Mouse (Mus musculus): ENCODE measurements around the gene 0610040J01Rik.

Gene 0610040J01Rik

DNA sequence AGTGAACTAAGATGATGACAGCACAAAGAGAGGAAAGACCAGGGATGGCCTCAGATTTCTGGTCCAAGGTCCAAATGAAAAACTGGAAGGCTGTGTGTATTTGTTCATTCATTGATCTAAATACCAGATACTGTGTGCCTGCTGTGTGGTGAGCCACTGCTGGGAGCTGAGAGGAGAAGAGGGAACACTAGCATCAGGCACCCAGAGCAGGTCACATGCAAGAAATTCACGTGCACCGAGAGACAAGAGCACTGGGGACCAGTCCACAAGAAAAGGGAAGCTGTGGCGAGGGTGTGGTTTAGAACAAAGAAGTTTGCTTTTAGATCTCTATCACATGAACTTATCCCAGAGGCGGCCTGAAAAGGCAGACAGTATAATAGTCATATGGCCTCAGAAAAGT is 126.4 kb downstream of the 0610040J01Rik start:
- in situ Hi-C loops (cut with MboI; ENCODE audit: unreplicated experiment in 2 of 2), result no loop called here

DNA sequence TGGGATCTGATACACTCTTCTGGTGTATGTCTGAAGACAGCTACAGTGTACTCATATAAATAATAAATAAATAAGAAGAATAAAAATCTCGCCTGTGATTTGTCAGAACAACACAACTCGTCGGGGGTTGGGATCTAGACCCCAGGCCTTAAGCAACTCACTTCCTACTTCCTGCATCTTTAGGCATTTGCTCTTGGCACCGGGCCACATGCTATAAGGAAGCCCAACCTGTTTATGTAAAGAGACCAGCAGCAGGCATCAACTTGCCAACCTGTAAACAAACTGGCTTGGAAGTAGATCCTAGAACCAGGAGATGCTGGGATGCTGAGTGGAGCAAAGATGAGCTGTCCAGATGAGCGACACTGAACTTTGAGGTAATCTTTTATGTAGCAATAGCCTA is 129.7 kb downstream of the 0610040J01Rik start:
- in situ Hi-C loops (cut with MboI; ENCODE audit: unreplicated experiment in 2 of 2), result no loop called here

- in situ Hi-C loops (cut with MboI; ENCODE audit: unreplicated experiment in 2 of 2), result no loop called here
Observed at GRCm38 (mm10) chr5:63943291-63943690, 131.1 kb downstream of the 0610040J01Rik start.

- in situ Hi-C loops (cut with MboI; ENCODE audit: unreplicated experiment in 2 of 2), result no loop called here
Observed at GRCm38 (mm10) chr5:63947526-63947925, 135.4 kb downstream of the 0610040J01Rik start.

DNA sequence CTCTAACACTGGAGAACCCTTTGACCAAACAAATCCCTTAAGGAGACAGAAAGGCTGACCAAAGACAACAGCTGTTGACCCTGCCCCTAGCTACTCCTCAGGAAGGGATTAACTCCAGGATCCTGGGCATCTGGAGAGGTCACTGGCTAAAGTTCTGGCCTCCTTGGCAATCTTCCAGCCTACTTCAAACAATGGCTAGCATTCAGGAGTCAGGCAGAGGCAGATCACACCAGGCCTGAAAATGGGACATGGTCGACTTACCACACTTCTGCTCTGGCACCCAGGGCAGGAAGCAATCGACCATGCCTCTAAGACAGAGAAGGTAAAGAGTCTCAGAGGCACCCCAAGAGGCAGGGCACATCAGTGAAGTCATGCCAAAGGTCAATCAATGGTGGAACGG is 137.0 kb downstream of the 0610040J01Rik start:
- in situ Hi-C loops (cut with MboI; ENCODE audit: unreplicated experiment in 2 of 2), result no loop called here

All from v-Abl transformed pro-B cells (cell line).